Mouse (Mus musculus) liver, embryonic 13.5 days (tissue): Measurements from ENCODE around the gene Olfr781. TPM values are rescaled to one million over a fixed set of nuclear protein-coding genes. Genes with fewer than 3 reads are reported as not detected.
"Not testable (repeated sequence)": the region's sequence is repeated elsewhere in the genome, so short reads cannot be mapped to it uniquely, and the experiment has no call there.

Source experiments
- ATAC-seq: fragments of 200-750 bp; cut with Nextera tagmentation; 2 replicates; pipeline ENCODE4 v1.8.0; 2017; ENCODE audit warnings: low read depth, mild to moderate bottlenecking, moderate number of reproducible peaks, moderate library complexity
- DNase-seq: peaks from one replicate; pipeline ENCODE4 v3.0.0; 2022
- H3K27ac ChIP-seq: fragments of 300-500 bp; sonication (generic); 2 replicates; pipeline ENCODE4 v1.5.1; 2015; ENCODE audit warnings: moderate library complexity, mild to moderate bottlenecking, inconsistent platforms
- H3K27me3 ChIP-seq: fragments of 300-500 bp; sonication (generic); 2 replicates; pipeline ENCODE4 v1.6.1; 2015; ENCODE audit warnings: mild to moderate bottlenecking, inconsistent platforms
- H3K36me3 ChIP-seq: fragments of 300-500 bp; sonication (generic); 2 replicates; pipeline ENCODE4 v1.6.1; 2015; ENCODE audit warnings: mild to moderate bottlenecking, inconsistent platforms
- H3K4me1 ChIP-seq: fragments of 300-500 bp; sonication (generic); replicated peaks from 2 replicates; pipeline ENCODE4 v1.6.1; 2015; ENCODE audit warnings: inconsistent platforms
- H3K4me2 ChIP-seq: fragments of 300-500 bp; sonication (generic); 2 replicates; pipeline ENCODE4 v1.6.1; 2015; ENCODE audit warnings: inconsistent platforms, mild to moderate bottlenecking, moderate library complexity
- H3K4me3 ChIP-seq: fragments of 300-500 bp; sonication (generic); replicated peaks from 2 replicates; pipeline ENCODE4 v1.5.1; 2015; ENCODE audit warnings: mild to moderate bottlenecking, inconsistent platforms
- H3K9ac ChIP-seq: fragments of 300-500 bp; sonication (generic); 2 replicates; pipeline ENCODE4 v1.6.1; 2015; ENCODE audit warnings: mild to moderate bottlenecking, inconsistent platforms
- H3K9me3 ChIP-seq: fragments of 300-500 bp; sonication (generic); replicated peaks from 2 replicates; pipeline ENCODE4 v1.6.1; 2016; ENCODE audit warnings: inconsistent platforms
- WGBS: fragments of 180-500 bp; shearing (Covaris S2); methylation state at CpG from one replicate; pipeline ENCODE4 v1.1.7; 2015; ENCODE audit not compliant: insufficient replicate concordance; 5-methylcytosine and 5-hydroxymethylcytosine counted together
- polyA plus RNA-seq: library from polyadenylated mRNA; unstranded; fragments of >200 nt; fragmentation: Nextera tagmentation; extraction: Ambion mirVana; gene quantifications from 2 replicates; pipeline ENCODE4 v1.2.1, GENCODE M21; 2015

The Olfr781 gene
- polyA plus RNA-seq, result not detected in 2 replicates

GRCm38 (mm10) chr10:129328554-129328953 lies at the start of gene Olfr781:
Gene Olfr781 (plus strand): TSS chr10:129328854.
- no peaks in the 10 kb centered on the region for H3K36me3 ChIP-seq
- no peak within 1 kb of the TSS for H3K27ac ChIP-seq
- DNase-seq (no peak), ATAC-seq (no peak)
- no peaks in the 10 kb centered on the region for H3K27me3 ChIP-seq
- H3K4me3 ChIP-seq, result no peak within 1 kb of the TSS
- H3K4me1 ChIP-seq, result no peaks in the 10 kb centered on the region
- no peak within 1 kb of the TSS for H3K4me2 ChIP-seq
- no peak within 1 kb of the TSS for H3K9ac ChIP-seq
- H3K9me3 ChIP-seq, result no peaks in the 10 kb centered on the region

- ATAC-seq, H3K9ac ChIP-seq: not testable (repeated sequence)
- whole genome bisulfite sequencing, result 24% methylated on average over 1 of the region's 1 CpGs
Observed at GRCm38 (mm10) chr10:129312973-129313372, 15.7 kb upstream of the Olfr781 start.

GRCm38 (mm10) chr10:129313521-129313920 lies 15.1 kb upstream of the Olfr781 start:
- not testable (repeated sequence) for DNase-seq, ATAC-seq, H3K36me3 ChIP-seq, H3K4me1 ChIP-seq, H3K9ac ChIP-seq, H3K9me3 ChIP-seq, H3K4me3 ChIP-seq, H3K27me3 ChIP-seq, H3K27ac ChIP-seq, H3K4me2 ChIP-seq
- WGBS, result no CpG with 5 or more reads among the region's 1 CpGs

More at GRCm38 (mm10) chr10:129312973-129313372, 15.7 kb upstream of the Olfr781 start:
- not testable (repeated sequence) for H3K4me2 ChIP-seq, H3K9me3 ChIP-seq, H3K4me3 ChIP-seq, H3K36me3 ChIP-seq, H3K27me3 ChIP-seq, DNase-seq, H3K27ac ChIP-seq, H3K4me1 ChIP-seq

GRCm38 (mm10) chr10:129317817-129318216 lies 10.8 kb upstream of the Olfr781 start, which contains the start of gene Olfr780:
Gene Olfr780 (plus strand): TSS chr10:129318117.
- H3K9me3 ChIP-seq, result no peaks in the 10 kb centered on the region
- 64% methylated on average over 3 of the region's 3 CpGs for WGBS
- DNase-seq (no peak), ATAC-seq (no peak)
- no peak within 1 kb of the TSS for H3K9ac ChIP-seq
- H3K27ac ChIP-seq, result no peak within 1 kb of the TSS
- H3K36me3 ChIP-seq, result no peaks in the 10 kb centered on the region
- no peaks in the 10 kb centered on the region for H3K27me3 ChIP-seq
- H3K4me1 ChIP-seq, result no peaks in the 10 kb centered on the region
- H3K4me3 ChIP-seq, result no peak within 1 kb of the TSS
- H3K4me2 ChIP-seq, result no peak within 1 kb of the TSS

GRCm38 (mm10) chr10:129348550-129348949 lies 19.9 kb downstream of the Olfr781 start, which contains the start of gene Olfr782:
Gene Olfr782 (plus strand): TSS chr10:129348850.
- Histone ChIP-seq H3K9me3 (no peaks in the 10 kb centered on the region), H3K9ac (no peak within 1 kb of the TSS), H3K27ac (no peak within 1 kb of the TSS), H3K36me3 (no peaks in the 10 kb centered on the region), H3K4me1 (no peaks in the 10 kb centered on the region), H3K4me3 (no peak within 1 kb of the TSS), H3K4me2 (no peak within 1 kb of the TSS), H3K27me3 (no peaks in the 10 kb centered on the region)
- DNase-seq, result no peak
- WGBS, result 66% methylated on average over 3 of the region's 3 CpGs
- ATAC-seq, result no peak

GRCm38 (mm10) chr10:129352475-129352874 lies 23.8 kb downstream of the Olfr781 start:
- H3K36me3 ChIP-seq, H3K4me1 ChIP-seq, ATAC-seq, H3K27me3 ChIP-seq, H3K27ac ChIP-seq, H3K9me3 ChIP-seq, H3K4me3 ChIP-seq, H3K4me2 ChIP-seq, H3K9ac ChIP-seq, DNase-seq: not testable (repeated sequence)
- 50% methylated on average over 2 of the region's 2 CpGs for WGBS

- not testable (repeated sequence) for ATAC-seq, H3K4me2 ChIP-seq, H3K4me3 ChIP-seq, H3K36me3 ChIP-seq, DNase-seq, H3K9ac ChIP-seq, H3K27ac ChIP-seq, H3K4me1 ChIP-seq, H3K9me3 ChIP-seq, H3K27me3 ChIP-seq
- WGBS, result 61% methylated on average over 4 of the region's 4 CpGs
Observed at GRCm38 (mm10) chr10:129356496-129356895, 27.8 kb downstream of the Olfr781 start.

- Histone ChIP-seq H3K9me3 (no peaks in the 10 kb centered on the region; the same call in 1 of the 2 replicates), H3K27me3 (no peaks in the 10 kb centered on the region), H3K27ac (no peak overlapping the region), H3K36me3 (no peaks in the 10 kb centered on the region), H3K4me3 (no peak overlapping the region), H3K9ac (no peak overlapping the region), H3K4me2 (no peak overlapping the region), H3K4me1 (no peaks in the 10 kb centered on the region)
- no peak for ATAC-seq
- DNase-seq, result no peak
- 63% methylated on average over 5 of the region's 5 CpGs for WGBS
Observed at GRCm38 (mm10) chr10:129357307-129357706, 28.7 kb downstream of the Olfr781 start.

- H3K9me3 ChIP-seq, H3K36me3 ChIP-seq, H3K4me2 ChIP-seq, DNase-seq, H3K9ac ChIP-seq, H3K27me3 ChIP-seq, H3K4me1 ChIP-seq, ATAC-seq, H3K27ac ChIP-seq, H3K4me3 ChIP-seq: not testable (repeated sequence)
- WGBS, result 68% methylated on average over 5 of the region's 5 CpGs
Observed at GRCm38 (mm10) chr10:129374051-129374450, 45.4 kb downstream of the Olfr781 start.

Other genes starting within 250 kb of the Olfr781 start
- gene Olfr767, start 245.9 kb upstream of the Olfr781 start, polyA plus RNA-seq, result not detected in 2 replicates
- gene Olfr768, start 229.5 kb upstream of the Olfr781 start, polyA plus RNA-seq, result not detected in 2 replicates
- not detected in 2 replicates for gene Olfr769, start 211.0 kb upstream of the Olfr781 start, polyA plus RNA-seq
- not detected in 2 replicates for gene Olfr770, start 189.9 kb upstream of the Olfr781 start, polyA plus RNA-seq
- gene Olfr771, start 164.1 kb upstream of the Olfr781 start, polyA plus RNA-seq, result not detected in 2 replicates
- not detected in 2 replicates for gene Olfr772, start 150.9 kb upstream of the Olfr781 start, polyA plus RNA-seq
- not detected in 2 replicates for gene Olfr773, start 141.4 kb upstream of the Olfr781 start, polyA plus RNA-seq
- not detected in 2 replicates for gene Olfr774, start 92.7 kb upstream of the Olfr781 start, polyA plus RNA-seq
- gene Olfr775, start 80.4 kb upstream of the Olfr781 start, polyA plus RNA-seq, result not detected in 2 replicates
- not detected in 2 replicates for gene Olfr776, start 69.7 kb upstream of the Olfr781 start, polyA plus RNA-seq
- not detected in 2 replicates for gene Olfr777, start 57.4 kb upstream of the Olfr781 start, polyA plus RNA-seq
- gene Olfr780, start 10.7 kb upstream of the Olfr781 start, polyA plus RNA-seq, result not detected in 2 replicates
- gene Olfr782, start 20.0 kb downstream of the Olfr781 start, polyA plus RNA-seq, result not detected in 2 replicates
- 0.03 TPM in 1 of 2 replicates, not detected in the other for gene Olfr784, start 55.2 kb downstream of the Olfr781 start, polyA plus RNA-seq
- not detected in 2 replicates for gene Olfr785, start 76.6 kb downstream of the Olfr781 start, polyA plus RNA-seq
- gene Olfr786, start 98.5 kb downstream of the Olfr781 start, polyA plus RNA-seq, result not detected in 2 replicates
- not detected in 2 replicates for gene Olfr787, start 133.0 kb downstream of the Olfr781 start, polyA plus RNA-seq
- not detected in 2 replicates for gene Olfr788, start 142.1 kb downstream of the Olfr781 start, polyA plus RNA-seq
- not detected in 2 replicates for gene Olfr789, start 155.9 kb downstream of the Olfr781 start, polyA plus RNA-seq
- not detected in 2 replicates for gene Olfr790, start 169.6 kb downstream of the Olfr781 start, polyA plus RNA-seq
- not detected in 2 replicates for gene Olfr791, start 192.9 kb downstream of the Olfr781 start, polyA plus RNA-seq
- gene Olfr792, start 210.3 kb downstream of the Olfr781 start, polyA plus RNA-seq, result not detected in 2 replicates
- gene Olfr794, start 238.8 kb downstream of the Olfr781 start, polyA plus RNA-seq, result not detected in 2 replicates